Mouse (Mus musculus) thymus, adult 2 months (tissue): ENCODE measurements around the gene Smarca5.

Source experiments
- CTCF ChIP-seq: fragments of 200-500 bp; IDR thresholded peaks from 2 replicates; pipeline ENCODE4 v1.5.1; 2012; ENCODE audit warnings: mild to moderate bottlenecking, control low read depth, low read length, moderate library complexity, borderline replicate concordance; ENCODE audit not compliant: control insufficient read depth, poor library complexity, insufficient read depth; ENCODE audit errors: extremely low read depth
- POLR2A ChIP-seq: fragments of 200-500 bp; IDR thresholded peaks from 2 replicates; pipeline ENCODE4 v1.6.1; 2012; ENCODE audit warnings: mild to moderate bottlenecking, low read length, control low read depth, moderate library complexity; ENCODE audit not compliant: control insufficient read depth, poor library complexity, insufficient read depth; ENCODE audit errors: extremely low read depth

- TF ChIP-seq CTCF (no peak), POLR2A (no peak)
Observed at GRCm38 (mm10) chr8:80781338-80781737, 42.0 kb upstream of the Smarca5 start.
